Mouse (Mus musculus): ENCODE measurements at regions not wholly inside any gene's neighbourhood (a gene's known extent, or its start where the extent isn't known, plus 50 kb on each side); places are given as distances from the start of the nearest gene placed in this dataset.

- H3K27ac ChIP-seq, result no peak overlapping the region
- no peak overlapping the region for H3K4me3 ChIP-seq
These were observed 629.0 kb upstream of the Tmem132c start for GRCm38 (mm10) chr5:126612571-126612970.

GRCm38 (mm10) chr5:126622551-126622950, 619.1 kb upstream of the Tmem132c start:
- intact Hi-C loops (cut with DNase I), result no loop called here
- no peak for DNase-seq
- Histone ChIP-seq H3K4me3 (no peak overlapping the region), H3K27ac (no peak overlapping the region)
- no peak for TF ChIP-seq CTCF (IDR thresholded peaks at IDR 0.05)

More at GRCm38 (mm10) chr5:126612571-126612970, 629.0 kb upstream of the Tmem132c start:
- intact Hi-C loops (cut with DNase I), result no loop called here
- no peak for DNase-seq
- TF ChIP-seq CTCF (IDR thresholded peaks at IDR 0.05), result no peak

GRCm38 (mm10) chr5:126623205-126623604, 618.4 kb upstream of the Tmem132c start:
- TF ChIP-seq CTCF (IDR thresholded peaks at IDR 0.05), result peak; percentile 44
- H3K27ac ChIP-seq, result no peak overlapping the region
- no peak overlapping the region for H3K4me3 ChIP-seq
- intact Hi-C loops (cut with DNase I), result no loop called here
- no peak for DNase-seq

GRCm38 (mm10) chr5:126629826-126630225, 611.8 kb upstream of the Tmem132c start:
- DNase-seq, result no peak
- intact Hi-C loops (cut with DNase I), result no loop called here

GRCm38 (mm10) chr5:126650415-126650814, 591.2 kb upstream of the Tmem132c start:
- no peak overlapping the region for H3K4me3 ChIP-seq
- intact Hi-C loops (cut with DNase I), result no loop called here
- TF ChIP-seq CTCF (IDR thresholded peaks at IDR 0.05), result no peak

More at GRCm38 (mm10) chr5:126629826-126630225, 611.8 kb upstream of the Tmem132c start:
- no peak overlapping the region for H3K4me3 ChIP-seq
- TF ChIP-seq CTCF (IDR thresholded peaks at IDR 0.05), result no peak
- H3K27ac ChIP-seq, result no peak overlapping the region

GRCm38 (mm10) chr5:126651367-126651766, 590.2 kb upstream of the Tmem132c start:
- DNase-seq, result no peak
- no peak for TF ChIP-seq CTCF (IDR thresholded peaks at IDR 0.05)
- H3K27ac ChIP-seq, result no peak overlapping the region
- intact Hi-C loops (cut with DNase I), result no loop called here
- H3K4me3 ChIP-seq, result no peak overlapping the region

More at GRCm38 (mm10) chr5:126650415-126650814, 591.2 kb upstream of the Tmem132c start:
- no peak overlapping the region for H3K27ac ChIP-seq
- no peak for DNase-seq

- DNase-seq, result no peak
- no peak for TF ChIP-seq CTCF (IDR thresholded peaks at IDR 0.05)
- Histone ChIP-seq H3K27ac (no peak overlapping the region), H3K4me3 (no peak overlapping the region)
- intact Hi-C loops (cut with DNase I), result no loop called here
These were observed 579.0 kb upstream of the Tmem132c start for GRCm38 (mm10) chr5:126662648-126663047.

- DNase-seq, result no peak
- H3K27ac ChIP-seq, result no peak overlapping the region
- TF ChIP-seq CTCF (IDR thresholded peaks at IDR 0.05), result peak; percentile 50
- H3K4me3 ChIP-seq, result no peak overlapping the region
- intact Hi-C loops (cut with DNase I), result no loop called here
These were observed 570.5 kb upstream of the Tmem132c start for GRCm38 (mm10) chr5:126671156-126671555.

GRCm38 (mm10) chr5:126680262-126680661, 561.3 kb upstream of the Tmem132c start:
- intact Hi-C loops (cut with DNase I), result no loop called here
- Histone ChIP-seq H3K4me3 (no peak overlapping the region), H3K27ac (no peak overlapping the region)
- TF ChIP-seq CTCF (IDR thresholded peaks at IDR 0.05), result no peak
- no peak for DNase-seq

- H3K4me3 ChIP-seq, result no peak overlapping the region
- no peak overlapping the region for H3K27ac ChIP-seq
- no peak for DNase-seq
- TF ChIP-seq CTCF (IDR thresholded peaks at IDR 0.05), result peak; percentile 6; the same call in 1 of the 2 replicates
- intact Hi-C loops (cut with DNase I), result no loop called here
These were observed 542.3 kb upstream of the Tmem132c start for GRCm38 (mm10) chr5:126699314-126699713.

GRCm38 (mm10) chr5:126703516-126704282, 537.9 kb upstream of the Tmem132c start:
- Histone ChIP-seq H3K27ac (no peak overlapping the region), H3K4me3 (no peak overlapping the region)
- intact Hi-C loops (cut with DNase I), result no loop called here
- DNase-seq, result no peak
- TF ChIP-seq CTCF (IDR thresholded peaks at IDR 0.05), result no peak

GRCm38 (mm10) chr5:126705871-126706270, 535.7 kb upstream of the Tmem132c start:
- DNase-seq, result no peak
- intact Hi-C loops (cut with DNase I), result no loop called here
- Histone ChIP-seq H3K4me3 (no peak overlapping the region), H3K27ac (no peak overlapping the region)
- TF ChIP-seq CTCF (IDR thresholded peaks at IDR 0.05), result no peak

GRCm38 (mm10) chr5:126706701-126707100, 534.9 kb upstream of the Tmem132c start:
- no peak overlapping the region for H3K27ac ChIP-seq
- intact Hi-C loops (cut with DNase I), result no loop called here
- TF ChIP-seq CTCF (IDR thresholded peaks at IDR 0.05), result no peak
- H3K4me3 ChIP-seq, result no peak overlapping the region
- no peak for DNase-seq

GRCm38 (mm10) chr5:126714672-126715071, 526.9 kb upstream of the Tmem132c start:
- TF ChIP-seq CTCF (IDR thresholded peaks at IDR 0.05), result no peak
- Histone ChIP-seq H3K4me3 (no peak overlapping the region), H3K27ac (no peak overlapping the region)
- no peak for DNase-seq
- intact Hi-C loops (cut with DNase I), result no loop called here
